Mouse (Mus musculus): ENCODE data around the gene Paqr6.
"Not testable (repeated sequence)": the region's sequence is repeated elsewhere in the genome, so short reads cannot be mapped to it uniquely, and the experiment has no call there.

DNA sequence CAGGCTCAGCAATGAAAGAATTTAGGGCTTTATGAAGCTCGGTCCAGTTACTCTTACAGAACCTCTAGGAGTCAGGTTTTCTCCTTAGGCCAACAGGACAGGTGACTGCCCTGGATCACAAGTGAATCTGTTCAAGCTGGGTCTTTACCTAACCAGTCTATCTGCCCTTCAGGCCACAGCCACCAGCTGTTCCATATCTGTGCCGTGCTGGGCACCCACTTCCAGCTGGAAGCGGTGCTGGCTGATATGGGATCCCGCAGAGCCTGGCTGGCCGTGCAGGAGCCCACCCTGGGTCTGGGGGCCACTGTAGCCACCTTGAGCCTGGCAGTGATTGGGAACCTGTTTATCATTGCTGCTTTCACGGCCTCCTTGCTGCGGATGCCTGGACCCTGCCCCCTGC, 3.1 kb downstream of the Paqr6 start:
- not testable (repeated sequence) for TF ChIP-seq CTCF, EP300 (IDR thresholded peaks at IDR 0.05; ENCODE audit: low read depth)
